Mouse (Mus musculus) frontal cortex, postnatal 14 days (tissue): Measurements from ENCODE around the gene Ddx50.

Source experiments
- DNase-seq, 2 experiments: peaks; one replicate each; pipeline ENCODE4 v3.0.0; 2022; ENCODE audit warnings: low spot score in 2 of 2

Gene Ddx50

GRCm38 (mm10) chr10:62650881-62651810 lies at the start of gene Ddx50:
Gene Ddx50 (minus strand): TSS chr10:62651218.
- peak; percentile 100 for DNase-seq

- DNase-seq: no peak
Measured at GRCm38 (mm10) chr10:62692771-62693170, 41.8 kb upstream of the Ddx50 start.

DNA sequence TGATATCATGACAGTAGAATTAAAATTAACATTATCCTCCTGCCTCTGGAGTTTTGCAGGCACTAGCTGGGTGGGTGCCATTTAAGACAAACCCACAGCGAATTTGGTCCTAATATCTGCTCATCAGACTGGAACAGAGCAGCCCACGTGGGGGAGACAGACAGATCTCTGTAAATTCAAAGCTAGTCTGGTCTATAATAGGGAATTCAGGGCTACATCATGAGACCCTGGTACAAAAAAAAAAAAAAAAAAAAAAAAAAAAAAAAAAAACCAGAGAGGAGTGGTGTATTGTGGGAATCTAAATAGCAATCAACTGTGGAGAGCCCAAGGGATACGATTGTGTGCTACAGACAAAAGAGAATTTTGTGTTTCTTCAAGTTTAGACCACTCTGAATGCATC lies 41.2 kb upstream of the Ddx50 start:
- no peak for DNase-seq

DNA sequence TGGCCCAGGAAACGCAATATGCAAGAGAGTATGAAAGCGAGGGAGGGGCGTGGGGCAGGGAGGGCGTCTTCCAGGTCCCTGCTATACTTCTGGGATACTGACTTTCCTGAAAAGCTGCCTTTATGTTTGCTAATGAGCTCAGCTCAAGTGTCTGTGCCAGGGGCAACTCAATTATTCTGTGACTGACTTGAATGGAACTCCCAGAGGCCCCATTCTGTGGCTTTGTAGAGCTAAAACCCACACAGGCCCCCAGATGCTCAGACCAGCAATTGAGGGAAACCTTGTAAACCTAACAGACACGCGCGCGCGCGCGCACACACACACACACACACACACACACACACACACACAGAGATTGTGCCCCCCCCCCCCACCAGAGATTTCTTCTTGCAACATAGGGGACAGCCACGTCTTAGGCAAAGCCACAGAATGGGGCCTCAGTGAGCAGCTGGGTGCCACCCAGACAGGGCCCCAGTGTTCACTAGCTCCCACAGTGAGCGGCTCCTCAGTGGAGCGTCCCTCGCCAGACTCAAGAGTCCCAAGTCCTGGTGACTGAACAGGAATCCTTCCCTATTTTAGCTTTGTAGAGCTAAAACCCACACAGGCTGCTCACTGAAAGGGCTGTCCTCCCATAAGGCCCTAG lies 36.1 kb upstream of the Ddx50 start:
- no peak for DNase-seq

GRCm38 (mm10) chr10:62683043-62683442 lies 32.0 kb upstream of the Ddx50 start:
- no peak for DNase-seq

DNA sequence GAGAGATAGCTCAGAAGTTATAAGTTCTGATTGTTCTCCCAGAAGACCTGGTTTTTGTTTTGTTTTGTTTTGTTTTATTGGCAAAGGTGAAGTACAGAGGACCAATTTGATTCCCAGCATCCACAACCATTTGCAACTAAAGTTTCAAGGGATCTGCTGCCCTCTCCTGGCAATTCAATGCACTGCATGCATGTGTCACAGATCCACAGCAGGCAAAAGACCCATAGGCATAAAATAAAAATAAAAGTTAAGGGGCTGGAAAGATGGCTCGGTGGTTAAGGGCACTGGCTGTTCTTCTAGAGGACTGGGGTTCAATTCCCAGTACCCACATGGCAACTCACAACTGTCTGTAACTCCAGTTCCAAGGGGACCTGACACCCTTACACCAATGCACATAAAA lies 28.8 kb upstream of the Ddx50 start:
- DNase-seq: no peak

DNA sequence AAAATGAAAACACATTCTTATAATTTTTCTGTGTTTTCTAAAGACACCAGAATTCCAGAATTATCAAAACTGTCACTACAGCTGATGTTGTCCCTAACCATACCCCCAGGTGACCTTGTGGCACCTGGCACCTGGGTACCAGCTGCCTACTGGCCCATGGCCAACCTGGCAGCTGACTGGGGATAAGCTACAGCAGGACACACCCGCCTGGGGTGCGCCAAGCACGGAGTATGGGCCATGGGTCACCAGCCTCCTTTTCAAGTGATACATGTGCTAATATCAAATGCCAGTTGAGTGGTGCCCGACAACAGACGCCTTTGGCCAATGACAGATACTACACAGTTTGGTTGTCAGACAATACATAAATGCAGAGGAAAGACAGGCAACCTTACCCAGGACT lies 26.3 kb upstream of the Ddx50 start:
- no peak for DNase-seq

GRCm38 (mm10) chr10:62676196-62676595 lies 25.2 kb upstream of the Ddx50 start:
- no peak for DNase-seq

GRCm38 (mm10) chr10:62672359-62672758 lies 21.3 kb upstream of the Ddx50 start:
- DNase-seq: no peak

- DNase-seq: no peak
Measured at GRCm38 (mm10) chr10:62669245-62669644, 18.2 kb upstream of the Ddx50 start.

DNA sequence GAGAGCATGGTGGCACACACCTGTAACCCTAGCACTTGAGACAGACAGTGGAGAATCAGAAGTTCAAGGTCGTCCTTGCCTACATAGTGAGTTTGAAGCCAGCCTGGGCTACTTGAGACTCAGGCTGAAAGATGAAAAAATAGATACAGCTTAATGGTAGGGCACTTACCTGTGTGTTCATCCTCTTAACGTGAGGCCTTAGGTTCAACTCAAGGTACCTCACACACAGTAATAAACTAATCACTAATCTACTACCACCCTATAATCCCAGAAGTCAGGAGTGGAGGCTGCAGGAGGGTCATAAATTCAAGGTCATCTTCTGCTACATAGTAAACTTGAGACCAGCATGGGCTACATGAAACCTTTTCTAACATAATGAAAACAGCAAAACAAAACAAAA lies 17.4 kb upstream of the Ddx50 start:
- no peak for DNase-seq

DNA sequence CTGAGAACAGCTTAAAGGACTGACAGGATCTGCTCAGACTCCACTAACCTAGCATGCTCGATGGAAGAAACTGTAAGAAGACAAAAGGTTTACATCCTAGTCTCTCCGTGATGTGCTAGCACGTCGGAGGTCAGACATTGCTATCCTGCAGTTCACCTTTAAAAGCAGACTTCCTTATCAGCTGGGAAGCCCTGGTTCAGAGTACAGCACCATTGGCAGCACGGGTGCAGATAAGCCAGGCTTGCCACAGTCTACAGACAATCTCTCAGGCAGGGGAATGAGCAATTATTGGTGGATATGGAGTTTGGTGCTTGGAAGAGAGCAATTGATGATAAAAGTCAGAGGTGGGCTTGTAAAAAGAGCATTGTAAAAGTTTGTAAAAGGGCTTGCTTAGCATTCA lies 17.0 kb upstream of the Ddx50 start:
- no peak for DNase-seq

GRCm38 (mm10) chr10:62664963-62665590 lies 14.1 kb upstream of the Ddx50 start:
- no peak for DNase-seq

DNA sequence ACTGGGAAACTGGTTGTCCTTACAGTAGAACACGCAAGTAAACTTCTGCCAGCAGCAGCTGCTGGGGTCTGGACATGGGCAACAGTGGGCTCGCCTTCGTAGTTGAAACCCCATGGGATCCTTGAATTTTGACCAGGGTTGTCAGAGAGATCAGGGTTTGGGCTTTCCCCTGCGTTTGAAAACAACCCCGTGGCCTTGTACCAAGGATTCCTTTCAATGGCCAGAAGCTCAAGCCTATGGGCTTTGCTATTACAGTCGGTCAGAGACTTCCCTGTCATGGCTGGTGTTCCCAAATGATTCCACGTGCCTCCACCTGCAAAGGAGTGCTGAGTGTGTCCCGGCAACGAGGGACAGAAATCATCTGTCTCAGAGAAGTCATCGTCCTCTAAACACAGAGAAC lies 13.2 kb upstream of the Ddx50 start:
- no peak for DNase-seq

DNA sequence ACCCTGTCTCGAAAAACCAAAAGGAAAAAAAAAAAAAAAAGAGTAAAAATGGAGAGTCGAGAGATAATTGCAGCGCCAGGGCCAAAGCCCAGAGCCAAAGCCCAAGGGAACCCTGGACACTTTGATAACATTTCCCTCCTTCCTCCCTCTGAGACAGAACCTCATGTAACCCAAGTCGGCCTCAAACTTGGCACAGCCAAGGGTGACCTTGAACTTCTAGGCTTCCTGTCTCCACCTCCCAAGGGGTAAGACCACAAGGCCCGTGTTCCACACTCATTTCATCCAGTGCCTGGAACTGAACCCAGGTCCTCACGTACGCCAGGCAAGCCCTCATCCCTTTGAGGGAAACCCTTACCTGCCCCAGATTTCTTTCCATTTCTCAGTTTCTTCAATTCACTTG lies 5.7 kb upstream of the Ddx50 start:
- DNase-seq: no peak

- no peak for DNase-seq
Measured at GRCm38 (mm10) chr10:62651961-62652360, 943 bp upstream of the Ddx50 start.

GRCm38 (mm10) chr10:62650358-62650782 lies 648 bp downstream of the Ddx50 start:
- DNase-seq: no peak

DNA sequence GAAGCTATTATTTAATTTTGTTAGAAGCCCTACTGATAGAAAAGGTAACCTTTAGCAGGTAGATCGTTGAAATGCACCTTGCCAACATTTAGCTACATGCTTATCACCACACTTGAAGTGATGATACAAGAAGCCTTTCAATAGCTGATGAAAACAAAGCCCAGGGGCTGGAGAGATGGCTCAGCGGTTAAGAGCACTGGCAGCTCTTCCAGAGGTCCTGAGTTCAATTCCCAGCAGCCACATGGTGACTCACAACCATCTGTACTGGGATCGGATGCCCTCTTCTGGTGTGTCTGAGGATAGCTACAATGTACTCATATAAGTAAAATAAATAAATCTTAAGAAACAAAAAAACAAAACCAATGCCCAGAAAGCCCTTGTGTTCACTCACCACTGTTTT lies 46.9 kb downstream of the Ddx50 start:
- no peak for DNase-seq

DNA sequence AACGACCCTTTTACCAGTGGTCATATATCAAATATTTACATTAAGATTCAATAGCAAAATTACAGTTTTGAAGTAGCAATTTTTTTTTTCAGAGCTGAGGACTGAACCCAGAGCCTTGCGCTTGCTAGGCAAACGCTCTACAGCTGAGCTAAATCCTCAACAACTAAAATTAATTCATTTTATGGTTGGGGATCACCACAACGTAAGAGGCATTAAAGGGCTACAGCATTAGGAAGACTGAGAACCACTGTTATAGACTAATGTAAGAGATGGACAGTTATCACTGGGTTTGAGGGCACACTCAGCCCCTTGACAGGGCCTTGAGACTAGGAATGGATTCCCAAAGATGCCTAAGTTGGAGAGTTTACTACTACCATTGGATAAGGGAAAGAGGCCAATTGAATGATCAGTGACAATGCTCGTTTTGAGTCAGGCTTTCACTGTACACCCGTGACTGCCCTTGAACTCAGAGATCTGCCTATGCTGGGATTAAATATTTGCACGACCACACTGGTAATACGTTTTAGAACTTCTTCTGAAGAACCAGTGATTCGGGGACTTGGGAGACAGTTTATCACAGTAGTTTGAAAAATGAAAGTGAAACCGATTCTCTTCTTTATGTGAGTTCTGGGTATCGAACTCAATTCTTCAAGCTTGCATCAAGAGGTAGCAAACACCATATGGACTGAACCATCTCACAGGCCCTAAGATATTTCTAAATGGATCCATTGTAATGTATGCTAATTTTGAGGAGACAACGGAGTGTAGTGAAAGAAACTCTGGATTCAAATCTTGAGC lies 47.6 kb downstream of the Ddx50 start:
- no peak for DNase-seq

- peak; percentile 81 to 85 for DNase-seq
Measured at GRCm38 (mm10) chr10:62602177-62603040, 48.6 kb downstream of the Ddx50 start, which contains the start of gene Ddx21. Gene Ddx21 (minus strand): TSS chr10:62602281.

DNA sequence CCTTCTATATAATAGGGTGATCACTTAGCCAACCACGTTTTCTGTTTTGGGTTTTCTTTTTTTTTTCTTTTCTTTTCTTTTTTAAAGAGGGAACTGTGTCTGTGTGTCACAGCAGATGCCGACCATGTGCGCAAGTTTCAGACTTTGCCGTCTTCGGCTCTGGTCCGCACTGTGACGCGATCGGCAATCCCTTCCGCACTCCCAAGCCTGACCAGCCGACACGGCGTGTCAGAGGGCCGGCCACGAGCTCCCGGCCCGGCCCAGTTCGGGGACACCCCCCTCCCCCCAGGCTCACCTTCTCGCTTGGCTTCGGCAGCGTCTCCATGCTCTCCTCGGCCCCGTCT lies 49.2 kb downstream of the Ddx50 start:
- DNase-seq: no peak
